Mouse (Mus musculus) frontal cortex, postnatal 14 days (tissue): Measurements from ENCODE around the gene Serpinh1.
A peak's percentile ranks its signal among the peaks of the same experiment; 100 is the strongest.

ENCODE experiments used
- DNase-seq, 2 experiments: peaks; one replicate each; pipeline ENCODE4 v3.0.0; 2022; ENCODE audit warnings: low spot score in 2 of 2

The Serpinh1 gene

DNA sequence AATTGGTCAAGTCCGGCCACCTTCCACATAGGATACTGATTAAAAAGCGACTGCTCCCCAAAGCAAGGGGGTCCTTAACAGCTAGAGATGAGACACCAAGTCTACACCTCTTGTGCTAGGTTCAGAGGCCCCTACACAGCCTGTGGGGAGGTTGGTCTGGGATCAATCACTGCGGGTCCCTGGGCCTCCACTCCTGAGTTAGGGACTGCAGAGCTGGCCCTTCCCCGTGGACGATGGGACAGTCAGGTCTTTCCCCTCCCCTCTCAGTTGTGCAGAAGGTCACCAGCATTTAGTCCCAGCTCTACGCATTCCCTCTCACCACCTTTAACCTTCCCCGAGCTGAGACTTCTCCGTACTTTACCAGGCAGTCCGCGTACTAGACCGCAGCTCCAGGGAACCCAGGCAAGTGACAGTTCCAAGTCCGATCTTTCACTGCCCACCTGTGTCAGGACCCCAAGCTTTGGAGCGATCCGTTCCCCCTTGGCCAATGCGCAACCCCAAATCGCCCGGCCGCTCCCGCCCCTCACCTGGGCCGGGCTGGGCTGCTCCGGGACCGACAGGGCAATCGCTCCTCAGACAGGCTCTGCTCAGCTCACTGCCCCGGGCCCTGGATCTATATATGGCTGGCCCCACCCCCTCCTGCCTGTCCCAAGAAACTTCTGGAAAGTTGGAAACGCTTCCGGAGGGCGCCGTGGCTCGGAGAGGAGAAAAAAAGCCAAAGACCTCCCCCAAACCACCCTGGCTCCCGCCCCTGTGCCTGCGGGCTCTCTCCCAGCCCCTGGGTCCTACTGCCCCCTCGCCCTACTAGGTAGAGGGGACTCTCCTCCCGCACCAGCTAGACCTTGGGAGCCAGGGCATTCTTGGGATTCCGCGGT, at the start of gene Serpinh1:
TSS of gene Serpinh1 (minus strand) at position 714 of the 875 bp plus-strand sequence.
- no peak for DNase-seq

DNA sequence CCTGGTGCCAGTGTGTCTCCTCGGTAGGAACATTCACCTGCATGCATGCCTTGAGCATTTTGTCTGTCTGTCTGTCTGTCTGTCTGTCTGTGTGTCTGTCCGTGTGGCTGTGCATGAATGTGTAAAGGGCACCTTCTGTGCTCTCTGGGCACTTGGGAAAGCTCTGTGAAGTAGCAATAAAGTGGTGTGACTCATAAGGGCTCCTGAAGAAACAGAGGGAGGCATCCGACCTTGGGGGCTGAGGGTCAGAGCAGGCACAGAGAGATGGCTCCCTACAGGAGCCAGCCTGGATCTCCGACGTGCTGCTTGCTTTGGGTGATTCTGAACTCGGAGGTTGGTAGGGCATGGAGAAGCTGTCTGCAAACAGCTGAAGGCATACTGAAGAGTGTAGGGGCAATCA, 49.4 kb upstream of the Serpinh1 start:
- no peak for DNase-seq

DNA sequence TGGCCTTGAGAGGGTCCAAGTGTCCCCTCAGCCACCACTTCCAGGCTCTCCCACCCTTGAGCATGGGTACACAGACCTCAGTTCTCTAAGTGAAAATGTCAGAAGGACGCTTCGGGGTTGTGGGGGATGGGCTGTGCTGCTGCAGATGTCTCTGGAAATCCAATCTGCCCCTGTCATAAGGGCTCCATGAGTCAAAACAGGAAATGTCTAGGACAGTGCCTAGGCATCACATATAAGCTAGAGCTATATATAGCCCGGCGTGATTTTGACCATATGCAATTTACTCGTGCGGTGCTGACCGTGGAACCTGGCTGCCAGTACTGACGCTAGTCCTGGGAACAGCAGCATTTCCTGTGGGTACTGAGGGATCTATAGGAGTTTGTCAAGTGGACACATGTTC, 48.3 kb upstream of the Serpinh1 start:
- no peak for DNase-seq

DNA sequence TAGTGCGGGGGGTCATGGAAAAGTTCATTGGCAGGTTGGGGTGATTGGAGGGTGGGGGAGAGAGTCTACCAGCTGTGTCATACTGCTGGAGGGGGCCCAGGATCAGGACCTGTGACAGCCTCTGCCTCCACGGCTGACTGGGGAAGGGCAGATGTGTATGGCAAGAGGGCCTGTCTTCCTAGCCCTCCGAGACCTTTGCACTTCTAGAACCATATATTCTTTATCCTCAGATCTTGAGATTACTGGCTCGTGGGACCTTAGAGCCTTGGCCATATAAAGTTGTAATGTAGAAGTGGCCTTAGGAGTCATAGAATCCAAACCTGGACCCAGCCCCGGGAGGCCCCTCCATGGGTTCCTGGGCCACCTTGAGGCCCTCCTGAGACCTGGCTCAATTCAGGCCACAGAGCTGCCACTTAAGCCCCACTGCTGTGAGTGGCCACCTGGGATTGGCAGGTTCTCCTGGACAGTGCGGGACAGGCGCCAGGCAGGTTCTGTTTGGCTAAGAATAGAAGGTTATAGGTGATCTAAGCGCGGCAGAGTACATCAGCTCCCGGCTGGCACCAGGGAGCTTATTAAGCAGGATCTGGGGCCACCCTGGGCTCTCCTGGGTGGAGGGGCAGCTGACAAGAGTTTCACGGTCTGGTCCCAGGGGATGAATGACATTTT, 44.1 kb upstream of the Serpinh1 start:
- no peak for DNase-seq

DNA sequence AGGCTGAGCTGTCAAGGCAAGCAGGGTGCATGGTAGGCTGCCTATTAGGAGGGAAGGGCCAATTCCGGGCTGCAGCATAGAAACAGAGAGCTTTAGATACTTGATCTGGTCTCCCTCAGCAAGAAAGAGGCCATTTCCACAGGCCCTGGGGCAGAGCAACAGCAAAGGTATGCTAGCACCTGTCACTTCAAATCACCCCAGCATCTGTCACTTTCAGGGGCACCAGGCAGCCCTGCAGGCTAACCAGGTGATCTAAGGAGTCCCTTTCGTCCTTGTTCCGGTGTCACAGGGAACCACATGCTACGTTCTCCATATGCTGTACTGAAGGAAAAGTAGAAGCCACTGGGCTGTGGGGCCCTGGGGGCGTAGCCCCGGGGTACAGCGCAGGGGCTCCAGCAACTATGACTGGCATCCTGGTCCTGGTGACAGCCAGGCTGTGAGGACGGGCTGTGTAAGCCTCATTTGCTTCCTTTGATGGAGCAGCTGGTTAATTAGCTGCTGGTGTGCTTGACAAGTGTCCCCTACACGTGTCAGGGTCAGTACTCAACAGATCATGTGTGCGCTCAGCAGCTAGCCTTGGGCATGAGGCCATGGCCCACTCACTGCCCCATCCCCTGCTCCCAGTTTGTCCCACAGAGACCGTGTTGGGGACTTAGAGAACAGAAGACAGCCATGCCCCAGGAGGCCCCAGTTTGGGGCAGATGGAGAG, 43.0 kb upstream of the Serpinh1 start:
- DNase-seq: no peak

DNA sequence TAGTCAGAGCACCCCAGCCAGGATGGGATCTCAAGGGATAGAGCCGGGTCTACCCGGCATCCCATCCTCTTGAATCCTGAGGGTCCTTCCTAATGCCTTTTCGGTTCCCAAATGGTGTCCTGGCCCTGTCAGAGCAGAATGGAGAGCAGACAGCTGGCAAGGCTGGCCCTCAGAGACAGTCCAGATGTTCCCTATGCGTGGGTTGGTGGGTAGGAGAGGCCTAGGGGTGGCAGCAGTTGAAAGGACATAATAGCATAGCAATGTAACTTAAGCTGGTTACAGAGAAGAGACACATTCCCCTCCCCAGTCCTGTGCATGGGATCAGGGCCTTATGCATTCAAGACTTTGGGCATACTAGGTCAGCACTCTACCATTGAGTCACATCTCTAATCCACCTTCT, 42.3 kb upstream of the Serpinh1 start:
- no peak for DNase-seq

DNA sequence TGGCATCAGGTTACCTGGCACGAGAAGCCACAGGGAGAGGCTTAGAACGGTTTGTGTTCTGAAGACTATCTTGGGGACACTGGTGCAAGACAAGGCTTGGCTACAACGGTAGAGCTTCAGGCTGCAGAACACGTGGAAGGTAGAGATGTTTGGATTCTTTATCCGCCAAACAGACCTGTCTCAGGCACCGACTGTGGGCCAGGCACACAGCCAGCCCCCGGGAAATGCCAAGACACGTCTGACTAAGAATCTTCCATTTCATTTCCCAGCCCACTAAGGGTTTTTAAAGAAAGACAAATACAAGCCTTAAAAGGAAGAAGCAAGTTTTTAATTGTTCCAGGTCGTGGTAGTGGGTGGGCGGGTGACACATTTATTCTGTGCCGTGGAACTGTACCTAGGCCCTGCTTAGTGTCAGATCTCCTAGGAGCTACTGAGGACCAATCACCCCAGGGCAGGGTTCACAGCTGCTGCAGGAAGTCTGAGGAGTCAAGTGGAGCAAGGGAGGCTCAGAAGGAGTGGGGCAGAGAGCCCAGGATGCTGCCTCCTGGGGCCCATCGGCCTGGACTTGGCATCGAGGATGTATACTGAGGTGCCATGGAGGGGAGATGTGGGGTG, 40.8 kb upstream of the Serpinh1 start:
- DNase-seq: no peak

DNA sequence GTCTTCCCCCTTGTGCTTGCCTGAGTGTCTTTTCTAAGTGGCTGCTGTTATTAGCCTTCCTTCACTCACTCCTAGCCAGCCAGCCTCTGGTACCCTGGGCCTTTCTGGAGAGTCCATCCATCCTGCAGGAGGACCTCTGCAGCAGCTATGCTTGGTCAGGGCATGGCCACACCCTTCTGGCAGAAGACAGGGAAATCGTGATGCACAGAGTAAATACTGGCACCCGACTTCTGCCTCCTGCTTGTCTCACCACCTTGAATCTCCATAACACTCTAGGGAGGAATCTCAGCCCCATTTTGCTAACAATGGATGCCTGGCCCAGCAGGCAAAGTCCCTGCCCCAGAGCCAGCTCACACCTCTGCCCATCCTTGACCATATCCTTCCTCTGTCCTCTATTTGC, 39.7 kb upstream of the Serpinh1 start:
- DNase-seq: no peak

DNA sequence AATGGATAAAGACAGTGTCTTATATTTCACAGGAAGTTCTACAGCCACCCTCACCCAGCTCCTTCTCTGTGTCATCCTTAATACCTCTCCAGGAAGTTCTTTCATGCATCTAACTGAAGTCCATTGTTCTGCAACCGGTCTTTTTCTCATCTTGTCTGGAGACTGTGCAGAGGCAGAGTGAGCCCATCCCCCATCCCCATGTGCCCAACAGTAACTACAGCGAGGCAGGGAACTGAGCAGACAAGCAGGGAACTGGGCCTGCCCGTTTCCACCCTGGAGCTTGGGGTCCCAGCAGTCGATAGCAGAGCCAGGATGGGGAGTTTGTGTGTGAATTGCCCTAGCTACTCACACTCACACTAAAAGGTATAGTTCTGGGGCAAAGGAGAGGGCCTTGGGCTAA, 37.5 kb upstream of the Serpinh1 start:
- DNase-seq: no peak

DNA sequence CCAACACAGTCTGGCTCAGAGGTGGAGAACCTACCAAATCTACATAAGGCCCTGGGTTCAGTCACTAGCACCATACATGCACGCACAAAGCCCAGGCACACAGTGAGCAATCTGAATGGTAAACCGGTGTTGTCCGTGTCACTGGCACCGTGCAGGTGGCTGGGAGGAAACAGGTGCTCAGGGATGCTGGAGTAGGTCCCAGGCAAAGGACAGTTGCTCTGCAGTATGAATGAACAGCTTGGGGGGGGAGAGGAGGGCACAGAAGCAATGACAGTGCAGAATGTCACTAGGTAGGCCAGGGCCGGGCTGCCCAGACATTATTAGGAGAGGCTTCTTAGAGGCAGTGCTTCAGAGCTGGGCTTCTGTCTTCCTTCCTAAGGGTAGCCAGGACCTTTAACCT, 34.3 kb upstream of the Serpinh1 start:
- DNase-seq: no peak

DNA sequence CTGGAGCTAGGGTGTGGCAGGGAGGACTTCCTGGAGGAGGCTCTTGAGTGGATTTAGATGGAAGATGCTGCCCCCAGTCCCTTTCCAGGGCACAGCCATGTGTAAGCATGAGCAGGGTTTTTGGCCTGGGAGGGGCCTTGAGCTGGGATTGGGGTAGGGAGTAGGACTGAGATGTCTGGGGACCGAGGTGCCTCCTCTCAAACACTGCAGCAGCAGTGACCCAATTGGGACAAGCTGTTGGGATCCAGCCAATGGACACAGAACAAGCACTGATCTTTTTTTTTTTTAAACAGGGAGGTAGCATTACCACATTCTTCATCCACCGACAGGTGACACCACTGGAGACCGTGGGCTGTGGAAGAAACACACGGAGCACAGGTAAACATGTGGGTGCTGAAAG, 33.8 kb upstream of the Serpinh1 start:
- no peak for DNase-seq

DNA sequence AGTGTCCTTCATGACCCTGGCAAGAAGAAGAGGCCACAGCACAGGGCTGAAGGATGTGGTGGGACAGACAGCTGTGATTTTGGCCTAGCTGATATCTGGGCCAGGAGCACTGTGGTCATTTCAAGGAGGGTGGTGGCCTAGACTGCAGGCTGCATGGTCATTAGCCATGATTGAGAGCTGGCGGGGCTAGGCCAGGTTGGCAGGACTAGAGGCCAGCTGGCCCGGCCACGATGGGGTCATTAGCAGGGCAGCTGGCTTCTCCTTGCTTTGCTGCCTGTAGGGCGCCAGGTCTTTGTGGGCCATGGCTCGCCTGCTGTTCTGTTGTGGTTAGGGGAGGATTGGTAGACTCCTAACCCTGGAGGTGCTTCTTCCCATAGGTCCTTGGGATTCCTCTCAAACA, 33.0 kb upstream of the Serpinh1 start:
- no peak for DNase-seq

DNA sequence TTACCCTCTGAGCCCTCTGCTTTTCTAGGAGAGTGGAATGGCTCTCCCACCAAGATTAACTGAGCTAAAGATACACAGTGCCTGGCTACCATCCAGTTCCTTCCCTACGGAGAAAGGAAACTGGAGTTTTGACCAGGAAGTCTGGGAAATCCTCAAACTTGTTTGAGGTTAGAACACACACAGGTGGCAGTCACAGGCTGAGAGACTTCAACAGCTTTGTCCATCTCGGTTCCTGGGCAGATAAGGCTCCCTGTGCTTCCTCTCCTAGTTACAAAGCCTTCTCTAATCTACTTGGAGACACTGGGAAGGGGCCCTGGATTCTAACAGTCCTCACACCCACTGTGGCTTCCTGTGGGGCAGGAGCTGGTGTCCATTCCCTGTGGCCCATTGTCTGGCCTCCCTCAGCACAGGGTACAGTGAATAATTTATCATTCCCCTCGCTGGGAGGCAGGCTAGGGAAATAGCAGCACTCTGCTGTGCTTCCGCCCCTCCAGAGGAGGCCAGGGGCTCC, 31.1 kb upstream of the Serpinh1 start:
- DNase-seq: no peak

DNA sequence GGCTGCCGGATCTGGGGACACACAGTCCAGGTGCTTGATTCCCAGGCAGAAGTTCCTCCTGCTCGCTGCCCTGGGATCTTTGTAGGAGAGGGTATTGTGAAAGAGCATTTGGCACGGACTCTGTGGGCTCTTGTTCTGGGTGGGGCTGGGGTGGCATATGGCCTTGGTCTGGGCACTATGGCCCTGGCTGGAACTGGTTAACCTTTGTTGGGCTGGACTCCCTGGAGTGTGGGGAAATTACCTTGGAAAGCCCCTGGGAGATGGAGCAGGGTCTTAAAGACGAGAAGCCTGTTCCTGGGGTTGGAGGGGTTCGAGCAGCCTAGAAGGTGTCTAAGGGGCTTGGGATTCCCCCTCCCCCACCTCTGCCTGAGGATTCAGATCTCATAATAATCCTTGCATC, 30.2 kb upstream of the Serpinh1 start:
- DNase-seq: no peak

DNA sequence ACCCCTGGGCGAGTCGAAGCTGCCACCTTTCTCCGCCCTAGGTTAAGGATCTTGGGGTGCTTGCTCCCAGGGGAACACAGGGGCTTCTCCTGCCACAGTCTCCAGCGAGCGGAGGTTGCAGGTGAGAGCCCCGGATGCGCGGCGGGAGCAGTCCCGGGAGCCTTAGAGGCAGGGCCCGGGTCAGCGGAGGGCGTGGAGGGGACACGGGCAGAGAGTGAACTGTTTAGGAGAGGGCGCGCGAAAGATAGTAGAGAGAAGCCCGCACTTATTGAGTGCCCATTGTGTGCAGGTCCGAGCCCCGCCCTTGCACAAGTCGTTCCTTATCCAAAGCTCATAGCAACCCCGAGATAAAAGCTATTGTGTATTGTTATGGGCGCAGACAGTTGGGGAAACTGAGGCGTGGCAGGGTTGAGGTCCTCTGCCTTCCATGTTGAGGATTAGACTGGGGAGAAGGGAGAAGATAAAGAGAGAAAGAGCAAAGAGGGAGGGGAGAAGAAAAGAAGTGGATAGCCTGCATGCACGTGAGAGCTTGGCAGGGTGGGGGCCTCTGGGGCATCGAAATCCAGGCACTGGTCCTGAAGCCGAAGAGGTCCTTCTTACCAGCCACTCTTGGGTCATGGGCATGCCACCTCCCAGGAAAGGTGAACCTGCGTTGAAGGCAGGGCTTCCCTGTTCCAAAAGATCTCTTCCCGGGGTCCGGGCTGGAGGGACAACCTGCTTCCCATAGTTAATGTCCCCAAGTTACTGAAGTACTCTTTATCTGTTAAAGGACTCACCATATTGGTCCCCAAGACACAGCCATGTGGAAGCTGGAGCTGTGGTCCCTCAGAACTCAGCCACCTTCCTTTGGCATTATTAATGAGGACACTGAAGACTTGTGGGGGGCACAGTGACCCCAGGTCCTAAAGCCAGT, 29.3 kb upstream of the Serpinh1 start:
- no peak for DNase-seq

DNA sequence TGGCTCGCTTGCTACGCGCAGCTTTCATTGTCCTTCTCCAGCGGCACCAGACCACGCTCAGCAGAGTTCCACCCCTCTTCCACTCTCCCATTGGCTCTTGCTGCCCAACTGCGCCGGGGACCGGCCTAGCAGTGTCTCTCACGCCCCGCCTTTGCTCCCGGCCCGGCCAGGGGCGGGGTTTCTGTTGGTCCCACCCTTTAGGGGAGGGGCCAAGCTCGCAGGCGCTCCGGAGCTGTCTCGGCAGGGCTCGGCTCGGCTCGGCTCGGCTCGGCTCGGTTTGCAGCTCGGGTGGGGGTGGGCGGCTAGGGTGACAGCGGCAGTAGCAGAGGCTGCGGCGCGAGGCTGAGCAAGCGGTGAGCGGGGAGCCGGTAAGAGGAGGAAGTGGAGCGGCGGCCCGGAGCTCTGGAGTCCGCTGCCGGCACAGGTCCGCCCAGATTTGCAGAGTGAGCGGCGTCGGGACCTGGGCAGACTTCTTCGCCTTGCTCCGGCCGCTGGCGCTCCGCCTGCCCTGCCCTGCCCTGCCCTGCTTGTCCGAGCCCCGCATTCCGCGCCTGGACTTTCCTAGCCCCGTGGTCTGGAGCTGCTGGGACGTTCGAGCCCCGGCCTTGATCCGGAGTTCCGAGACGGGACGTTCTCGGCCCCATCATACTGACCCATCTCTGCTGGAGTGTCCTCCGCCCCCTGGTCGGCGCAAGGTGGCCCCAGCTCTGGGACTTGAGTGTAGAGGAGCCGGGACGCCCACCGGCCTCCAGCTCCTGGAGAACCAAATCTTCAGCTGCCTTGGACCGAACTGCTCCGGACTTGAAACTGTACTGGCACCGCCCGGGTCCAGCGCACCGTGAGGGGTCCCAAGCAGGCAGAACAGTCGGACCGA, 28.4 kb upstream of the Serpinh1 start, which contains the start of gene Gdpd5:
TSS of gene Gdpd5 (plus strand) at position 201 of the 874 bp plus-strand sequence.
- DNase-seq: peak; percentile 96 to 99

DNA sequence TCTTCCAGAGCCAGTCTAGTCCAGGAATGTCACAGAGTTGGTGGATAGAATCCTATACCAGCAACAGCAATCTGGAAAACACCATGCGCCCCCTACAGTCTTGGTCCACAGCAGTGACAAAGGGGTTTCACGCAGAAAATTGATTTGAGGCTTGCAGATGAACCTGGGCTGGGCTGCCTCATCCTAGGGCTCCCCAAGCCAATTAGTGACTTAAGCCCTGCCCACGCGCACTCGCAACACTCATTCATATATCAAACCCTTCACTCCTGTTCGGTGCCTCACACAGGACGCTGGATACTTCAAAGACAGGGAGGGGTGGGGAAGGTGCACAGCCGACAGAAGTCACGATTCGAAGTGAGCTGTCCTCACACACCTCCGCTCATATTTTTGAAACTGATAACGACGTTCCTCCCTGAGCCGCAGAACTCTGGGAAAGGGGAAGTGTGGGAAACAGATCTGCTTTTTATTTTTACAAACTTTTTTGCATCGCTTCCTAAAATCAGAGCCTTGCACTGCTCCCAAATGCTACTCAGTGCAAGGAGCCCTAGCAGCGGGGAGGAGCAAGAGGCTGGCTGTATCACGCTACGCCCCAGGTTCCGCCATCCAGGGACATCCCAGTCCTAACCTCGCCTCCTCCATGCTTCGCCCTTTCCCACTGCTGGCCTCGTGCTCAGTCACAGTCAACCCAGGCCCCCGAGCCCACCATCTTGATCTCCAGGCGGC, 27.6 kb upstream of the Serpinh1 start:
- DNase-seq: peak in 1 of 2 experiments; percentile 44

DNA sequence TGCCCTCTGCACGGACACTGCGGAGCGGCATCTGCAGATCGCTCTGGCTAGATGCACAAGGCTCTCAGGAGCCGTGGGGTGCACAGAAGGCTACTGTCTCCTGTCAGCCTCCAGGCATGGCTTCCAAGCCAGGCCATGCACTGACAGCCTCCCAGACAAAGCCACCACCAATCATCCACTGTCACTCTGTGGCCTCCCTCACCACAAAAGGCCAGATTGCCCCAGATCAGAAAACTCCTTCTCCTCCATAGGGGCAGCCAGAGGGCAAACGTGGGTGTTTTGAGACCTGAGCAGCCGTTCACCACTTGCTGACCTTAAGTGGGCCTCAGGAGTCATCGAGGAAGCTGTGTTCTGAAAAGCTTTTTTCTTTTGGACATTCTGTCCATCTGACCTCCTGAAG, 25.8 kb upstream of the Serpinh1 start:
- no peak for DNase-seq

DNA sequence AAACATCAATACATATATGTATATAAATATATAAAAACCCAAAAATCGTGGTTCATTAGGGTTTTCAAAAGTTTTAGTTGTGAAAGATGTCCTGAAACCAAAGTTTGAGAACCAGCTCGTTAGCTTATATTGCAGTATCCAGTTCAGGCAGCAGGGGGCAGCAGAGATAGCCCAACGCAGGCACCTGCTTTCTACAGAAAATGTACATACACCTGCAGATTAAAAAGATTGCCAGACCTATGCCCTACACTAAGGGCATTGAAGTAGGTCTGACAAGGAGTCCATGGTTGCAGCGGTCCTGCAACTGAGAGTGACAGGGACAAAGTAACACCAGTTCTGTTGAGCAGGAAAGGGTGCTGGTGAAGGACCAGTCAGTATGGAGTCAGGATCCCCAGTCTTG, 22.4 kb upstream of the Serpinh1 start:
- DNase-seq: peak in 1 of 2 experiments; percentile 78
